Mouse (Mus musculus) liver, postnatal 0 days (tissue): ENCODE results near the gene Scaf1. TPM values are rescaled to one million over a fixed set of nuclear protein-coding genes. Genes with fewer than 3 reads are reported as not detected.

ENCODE experiments used
- ATAC-seq: fragments of 200-750 bp; cut with Nextera tagmentation; 2 replicates; pipeline ENCODE4 v1.8.0; 2017; ENCODE audit warnings: mild to moderate bottlenecking, moderate library complexity
- DNase-seq: peaks from one replicate; pipeline ENCODE4 v3.0.0-alpha.2; 2016
- H3K27ac ChIP-seq: fragments of 300-500 bp; sonication (generic); 2 replicates; pipeline ENCODE4 v1.5.1; 2014; ENCODE audit warnings: antibody characterized with exemption, moderate library complexity, mild to moderate bottlenecking, low read depth
- H3K27me3 ChIP-seq: fragments of 300-500 bp; sonication (generic); 2 replicates; pipeline ENCODE4 v1.6.1; 2014; ENCODE audit warnings: low read length, control low read depth, mixed read lengths; ENCODE audit not compliant: insufficient read depth
- H3K36me3 ChIP-seq: fragments of 300-500 bp; sonication (generic); replicated peaks from 2 replicates; pipeline ENCODE4 v1.6.1; 2014; ENCODE audit warnings: mild to moderate bottlenecking, control low read depth, low read length, moderate library complexity, mixed read lengths; ENCODE audit not compliant: insufficient read depth
- H3K4me1 ChIP-seq: fragments of 300-500 bp; sonication (generic); 2 replicates; pipeline ENCODE4 v1.6.1; 2014; ENCODE audit warnings: antibody characterized with exemption, mild to moderate bottlenecking, control low read depth; ENCODE audit not compliant: insufficient read depth
- H3K4me2 ChIP-seq: fragments of 300-500 bp; sonication (generic); 2 replicates; pipeline ENCODE4 v1.6.1; 2014; ENCODE audit warnings: low read depth, mild to moderate bottlenecking, low read length, moderate library complexity, mixed read lengths
- H3K4me3 ChIP-seq: fragments of 300-500 bp; sonication (generic); 2 replicates; pipeline ENCODE4 v1.5.1; 2014; ENCODE audit warnings: low read depth, low read length
- H3K9ac ChIP-seq: fragments of 300-500 bp; sonication (generic); replicated peaks from 2 replicates; pipeline ENCODE4 v1.6.1; 2014; ENCODE audit warnings: mild to moderate bottlenecking, moderate library complexity
- H3K9me3 ChIP-seq: fragments of 300-500 bp; sonication (generic); 2 replicates; pipeline ENCODE4 v1.6.1; 2016; ENCODE audit warnings: mild to moderate bottlenecking, control low read depth, low read length, mixed read lengths
- CTCF ChIP-seq: sonication (generic); IDR thresholded peaks from 2 replicates; pipeline ENCODE4 v1.5.1; 2016; ENCODE audit warnings: antibody characterized with exemption, low read depth
- EP300 ChIP-seq: IDR thresholded peaks from 2 replicates; pipeline ENCODE4 v1.6.1; 2016; ENCODE audit warnings: antibody characterized with exemption, low read depth, mild to moderate bottlenecking
- WGBS: fragments of 180-500 bp; shearing (Covaris S2); extraction: QIAGEN DNeasy Blood & Tissue Kit; methylation state at CpG from one replicate; pipeline ENCODE4 v1.1.7; 2014; ENCODE audit not compliant: insufficient replicate concordance; 5-methylcytosine and 5-hydroxymethylcytosine counted together
- polyA plus RNA-seq: library from polyadenylated mRNA; unstranded; fragments of >200 nt; fragmentation: Nextera tagmentation; extraction: Ambion mirVana; gene quantifications from 2 replicates; pipeline ENCODE4 v1.2.1, GENCODE M21; 2015

The Scaf1 gene
- polyA plus RNA-seq, 1 experiment from 2014 or later: 8.1 TPM

DNA sequence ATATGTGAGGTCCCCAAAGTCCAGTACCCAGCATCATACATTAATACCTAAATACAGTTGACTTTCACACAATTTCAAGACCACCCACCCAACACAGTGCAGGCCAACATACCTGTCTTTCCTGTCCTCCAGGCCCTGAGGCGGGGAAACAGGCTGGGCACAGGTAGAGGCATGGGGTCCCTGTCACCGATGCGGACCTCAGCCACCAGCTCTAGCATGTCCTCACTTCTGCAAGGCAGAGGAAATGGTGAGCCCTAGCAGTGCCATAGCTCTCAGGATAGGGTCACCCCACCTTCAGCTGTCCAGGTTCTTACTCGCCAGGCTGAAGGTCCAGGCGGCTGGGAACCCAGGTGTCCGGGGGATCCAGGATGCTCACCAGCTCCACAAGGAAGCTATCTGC, 4.2 kb downstream of the Scaf1 start:
- Histone ChIP-seq H3K27me3 (no peaks in the 10 kb centered on the region), H3K27ac (no peak overlapping the region), H3K4me1 (peaks cover 14% of the 10 kb centered on the region), H3K9ac (no peak overlapping the region), H3K9me3 (no peaks in the 10 kb centered on the region), H3K36me3 (peaks cover 59% of the 10 kb centered on the region), H3K4me3 (no peak overlapping the region), H3K4me2 (no peak overlapping the region)
- TF ChIP-seq CTCF: no peak
- ATAC-seq (no peak), DNase-seq (no peak)
- 97% methylated on average over 6 of the region's 6 CpGs for WGBS

DNA sequence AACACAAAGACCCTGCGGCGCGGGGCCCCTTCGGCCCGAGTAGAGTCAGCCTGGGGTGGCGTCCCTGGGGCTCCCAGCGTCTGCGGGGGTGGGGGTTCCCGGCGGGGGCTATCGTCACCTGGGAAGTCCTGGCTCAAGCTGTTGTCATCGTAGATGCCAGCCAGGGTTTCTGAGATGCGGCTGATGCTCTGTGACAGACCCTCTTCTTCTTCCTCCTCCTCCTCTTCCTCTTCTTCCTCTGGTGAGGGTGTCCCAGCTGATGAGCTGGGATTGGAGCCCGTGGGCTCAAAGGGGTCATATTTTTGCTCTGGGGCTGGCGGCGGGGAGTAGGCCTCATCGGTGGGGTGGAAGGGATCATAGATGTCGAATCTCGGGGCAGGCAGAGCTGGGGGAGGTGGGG, 7.8 kb downstream of the Scaf1 start:
- no peaks in the 10 kb centered on the region for H3K9me3 ChIP-seq
- no peak overlapping the region for H3K9ac ChIP-seq
- TF ChIP-seq CTCF (no peak), EP300 (no peak)
- no peak for ATAC-seq
- H3K4me3 ChIP-seq: no peak overlapping the region
- peaks cover 90% of the 10 kb centered on the region for H3K36me3 ChIP-seq
- no peaks in the 10 kb centered on the region; the same call in 1 of the 2 replicates for H3K4me1 ChIP-seq
- WGBS: 93% methylated on average over 17 of the region's 19 CpGs
- DNase-seq: no peak
- no peak overlapping the region for H3K4me2 ChIP-seq
- no peaks in the 10 kb centered on the region for H3K27me3 ChIP-seq
- no peak overlapping the region for H3K27ac ChIP-seq

DNA sequence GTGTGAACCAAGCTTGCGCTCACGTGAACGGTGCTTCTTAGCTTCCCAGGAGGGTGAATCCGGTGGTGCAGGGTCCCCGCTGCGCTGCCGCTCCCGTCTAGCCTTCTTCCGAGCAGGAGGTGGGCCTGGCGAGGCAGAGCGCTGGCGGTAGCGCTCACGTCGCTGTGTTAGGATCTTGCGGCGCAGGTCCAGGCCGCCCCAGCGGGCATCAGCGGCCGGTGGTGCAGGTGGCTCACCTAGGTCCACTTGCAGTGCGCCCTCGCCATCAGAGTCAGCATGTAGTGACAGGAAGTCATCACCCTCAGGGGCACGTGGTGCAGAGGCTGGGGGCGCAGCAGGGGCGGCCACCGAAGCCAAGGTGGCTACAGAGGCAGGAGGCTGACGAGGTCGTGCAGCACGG, 8.3 kb downstream of the Scaf1 start:
- no peak overlapping the region for H3K4me2 ChIP-seq
- no peaks in the 10 kb centered on the region for H3K27me3 ChIP-seq
- peaks cover 90% of the 10 kb centered on the region for H3K36me3 ChIP-seq
- no peak for ATAC-seq
- DNase-seq: no peak
- H3K9me3 ChIP-seq: no peaks in the 10 kb centered on the region
- TF ChIP-seq CTCF: no peak
- no peak for TF ChIP-seq EP300
- H3K9ac ChIP-seq: no peak overlapping the region
- 94% methylated on average over 30 of the region's 30 CpGs for WGBS
- no peak overlapping the region for H3K27ac ChIP-seq
- no peak overlapping the region for H3K4me3 ChIP-seq
- no peaks in the 10 kb centered on the region for H3K4me1 ChIP-seq

DNA sequence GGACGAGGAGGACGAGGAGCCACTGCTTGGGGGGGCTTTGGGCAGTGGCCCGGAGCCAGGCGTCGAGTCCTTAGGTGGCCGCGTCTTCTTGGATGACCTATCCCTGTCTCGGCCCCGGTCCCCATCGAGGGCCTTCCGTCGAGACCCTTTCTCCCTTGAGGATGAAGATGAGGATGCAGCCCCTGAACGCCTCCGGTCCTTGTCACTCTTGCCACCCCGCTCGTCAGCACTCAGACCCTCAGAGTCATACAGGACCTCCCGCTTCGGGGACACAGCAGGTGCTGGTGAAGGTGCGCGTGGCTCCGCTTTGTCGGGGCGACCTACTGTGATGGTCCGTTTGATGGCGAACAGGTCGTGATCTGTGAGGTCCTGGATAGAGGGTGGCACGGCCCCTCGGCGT, 9.0 kb downstream of the Scaf1 start:
- ATAC-seq (no peak), DNase-seq (no peak)
- Histone ChIP-seq H3K4me2 (no peak overlapping the region), H3K36me3 (peaks cover 90% of the 10 kb centered on the region), H3K27me3 (no peaks in the 10 kb centered on the region), H3K9ac (no peak overlapping the region), H3K4me3 (no peak overlapping the region), H3K27ac (no peak overlapping the region), H3K9me3 (no peaks in the 10 kb centered on the region), H3K4me1 (no peaks in the 10 kb centered on the region)
- WGBS: 96% methylated on average over 29 of the region's 29 CpGs
- TF ChIP-seq CTCF: no peak
- no peak for TF ChIP-seq EP300

DNA sequence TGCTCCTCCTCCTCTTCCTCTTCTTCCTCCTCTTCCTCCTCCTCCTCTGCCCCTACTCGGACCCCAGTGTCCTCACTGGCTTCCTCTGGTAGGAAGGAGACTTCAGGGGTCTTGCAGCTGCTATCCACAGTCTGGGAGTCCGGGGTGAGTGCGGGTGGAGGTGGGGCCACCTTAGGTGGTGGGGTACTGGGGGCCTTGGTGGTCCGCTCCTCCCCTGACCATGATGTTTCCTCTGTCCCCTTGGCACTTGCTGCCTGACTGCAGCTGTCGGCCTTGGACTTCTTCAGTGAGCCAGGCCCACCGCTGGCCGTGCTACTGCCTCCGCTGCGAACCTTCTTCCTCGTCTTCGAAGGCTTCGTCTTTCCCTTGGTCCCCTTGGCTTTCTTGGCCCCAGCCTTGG, 9.7 kb downstream of the Scaf1 start:
- H3K4me3 ChIP-seq: no peak overlapping the region
- H3K36me3 ChIP-seq: peaks cover 91% of the 10 kb centered on the region
- ATAC-seq (no peak), DNase-seq (no peak)
- no peak overlapping the region for H3K4me2 ChIP-seq
- no peak overlapping the region for H3K27ac ChIP-seq
- no peak for TF ChIP-seq EP300
- no peak for TF ChIP-seq CTCF
- WGBS: 89% methylated on average over 12 of the region's 12 CpGs
- no peaks in the 10 kb centered on the region for H3K9me3 ChIP-seq
- H3K27me3 ChIP-seq: no peaks in the 10 kb centered on the region
- no peaks in the 10 kb centered on the region for H3K4me1 ChIP-seq
- no peak overlapping the region for H3K9ac ChIP-seq

DNA sequence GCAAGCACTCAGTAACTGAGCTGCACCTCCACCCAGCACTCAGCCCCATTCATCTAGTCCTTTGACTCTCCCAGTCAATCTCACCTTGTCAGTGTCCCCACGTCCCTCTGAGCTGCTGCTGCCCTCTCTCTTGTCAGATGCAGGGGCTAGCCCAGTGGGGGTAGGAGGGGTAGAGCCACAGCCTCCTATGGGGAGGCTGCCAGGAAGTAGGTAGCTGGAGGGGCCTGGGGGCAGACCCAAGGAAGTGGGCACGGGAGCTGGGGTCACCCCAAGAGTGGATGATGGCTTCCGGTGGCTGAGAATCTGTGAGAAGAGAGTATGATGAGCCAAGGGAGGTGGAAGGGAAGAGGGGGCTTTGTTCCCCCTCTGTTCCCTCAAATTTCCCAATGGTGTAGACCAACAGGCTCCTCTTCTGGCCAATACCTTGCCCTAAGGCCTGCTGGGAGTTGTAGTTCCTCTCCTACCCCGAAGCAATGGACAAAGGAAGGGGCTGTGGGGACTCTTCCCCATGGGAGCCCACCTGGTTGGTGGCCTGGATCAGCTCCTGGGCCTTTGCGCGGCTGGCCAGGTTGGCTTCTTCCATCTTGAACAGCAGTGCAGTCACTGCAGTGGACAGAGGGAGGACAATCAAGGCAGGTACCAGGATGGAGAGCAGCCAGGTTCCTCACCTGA, 10.7 kb downstream of the Scaf1 start:
- Histone ChIP-seq H3K9me3 (no peaks in the 10 kb centered on the region), H3K9ac (no peak overlapping the region), H3K4me2 (no peak overlapping the region), H3K4me3 (no peak overlapping the region), H3K36me3 (peaks cover 93% of the 10 kb centered on the region), H3K27me3 (no peaks in the 10 kb centered on the region), H3K27ac (no peak overlapping the region), H3K4me1 (no peaks in the 10 kb centered on the region)
- WGBS: 71% methylated on average over 6 of the region's 6 CpGs
- TF ChIP-seq CTCF (no peak), EP300 (no peak)
- DNase-seq: no peak
- no peak for ATAC-seq

DNA sequence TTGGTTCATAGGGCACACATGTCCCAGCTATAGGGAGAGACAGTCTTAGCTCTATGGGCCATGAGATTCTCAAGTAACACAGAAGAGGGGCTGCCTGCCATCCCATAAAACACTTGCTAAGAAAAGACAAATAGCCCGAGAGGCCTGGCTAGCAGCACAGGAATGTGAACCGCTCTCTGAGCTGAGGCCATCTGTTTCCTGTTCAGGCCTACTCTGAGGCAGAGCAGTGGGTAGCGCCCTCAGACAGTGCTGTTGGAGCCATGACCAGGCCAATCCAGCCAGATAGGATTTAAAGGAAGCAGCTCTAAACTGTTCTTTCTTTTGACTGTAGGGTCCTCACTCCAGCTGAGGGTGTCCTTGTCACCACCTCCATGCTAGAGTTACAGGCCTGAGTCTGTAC, 11.6 kb downstream of the Scaf1 start:
- Histone ChIP-seq H3K9me3 (no peaks in the 10 kb centered on the region), H3K4me3 (no peak overlapping the region), H3K4me1 (peaks cover 3% of the 10 kb centered on the region), H3K27ac (no peak overlapping the region), H3K9ac (no peak overlapping the region), H3K36me3 (peaks cover 97% of the 10 kb centered on the region), H3K4me2 (no peak overlapping the region), H3K27me3 (no peaks in the 10 kb centered on the region)
- no peak for TF ChIP-seq CTCF
- no peak for TF ChIP-seq EP300
- 60% methylated on average over 3 of the region's 3 CpGs for WGBS
- ATAC-seq: no peak
- DNase-seq: no peak
